Mouse (Mus musculus): Measurements from ENCODE around the gene Cnot10. TPM values are rescaled to one million over a fixed set of nuclear protein-coding genes. Genes with fewer than 3 reads are reported as not detected.

The Cnot10 gene
- polyA plus RNA-seq, 1 experiment from 2014 or later, result 75.9 TPM

- H3K4me1 ChIP-seq, result peaks cover 43% of the 10 kb centered on the region
- H3K4me2 ChIP-seq (replicated peaks), result peak within 1 kb of the TSS; percentile 93
- H3K36me3 ChIP-seq, result no peaks in the 10 kb centered on the region
- peaks cover 36% of the 10 kb centered on the region for H3K27me3 ChIP-seq
- WGBS, result under 1% methylated on average over 88 of the region's 91 CpGs
- peak within 1 kb of the TSS; percentile 58; the same call in 1 of the 2 replicates for H3K27ac ChIP-seq
- H3K9ac ChIP-seq, result peak within 1 kb of the TSS; percentile 73
- peak within 1 kb of the TSS; percentile 68 for H3K4me3 ChIP-seq
- no peaks in the 10 kb centered on the region for H3K9me3 ChIP-seq
- 0 out of 2 replicates have a peak, but pooled peaks have one; percentile 22 for ATAC-seq (ENCODE audit: low FRiP score, low read depth)
These were observed 76.0 kb downstream of the Cnot10 start, which contains the start of gene Trim71 for GRCm38 (mm10) chr9:114563761-114564606. TSS of gene Trim71 (minus strand) at chr9:114564369.

- Histone ChIP-seq H3K9ac (peak overlapping the region; percentile 73), H3K9me3 (no peaks in the 10 kb centered on the region), H3K27ac (peak overlapping the region; percentile 58; the same call in 1 of the 2 replicates), H3K36me3 (no peaks in the 10 kb centered on the region), H3K4me2 (replicated peaks) (peak overlapping the region; percentile 93), H3K4me1 (peaks cover 46% of the 10 kb centered on the region), H3K4me3 (peak overlapping the region; percentile 68), H3K27me3 (peaks cover 36% of the 10 kb centered on the region)
- no peak for ATAC-seq (ENCODE audit: low FRiP score, low read depth)
- WGBS, result under 1% methylated on average over 122 of the region's 122 CpGs
These were observed 76.8 kb downstream of the Cnot10 start for GRCm38 (mm10) chr9:114562919-114563751.

DNA sequence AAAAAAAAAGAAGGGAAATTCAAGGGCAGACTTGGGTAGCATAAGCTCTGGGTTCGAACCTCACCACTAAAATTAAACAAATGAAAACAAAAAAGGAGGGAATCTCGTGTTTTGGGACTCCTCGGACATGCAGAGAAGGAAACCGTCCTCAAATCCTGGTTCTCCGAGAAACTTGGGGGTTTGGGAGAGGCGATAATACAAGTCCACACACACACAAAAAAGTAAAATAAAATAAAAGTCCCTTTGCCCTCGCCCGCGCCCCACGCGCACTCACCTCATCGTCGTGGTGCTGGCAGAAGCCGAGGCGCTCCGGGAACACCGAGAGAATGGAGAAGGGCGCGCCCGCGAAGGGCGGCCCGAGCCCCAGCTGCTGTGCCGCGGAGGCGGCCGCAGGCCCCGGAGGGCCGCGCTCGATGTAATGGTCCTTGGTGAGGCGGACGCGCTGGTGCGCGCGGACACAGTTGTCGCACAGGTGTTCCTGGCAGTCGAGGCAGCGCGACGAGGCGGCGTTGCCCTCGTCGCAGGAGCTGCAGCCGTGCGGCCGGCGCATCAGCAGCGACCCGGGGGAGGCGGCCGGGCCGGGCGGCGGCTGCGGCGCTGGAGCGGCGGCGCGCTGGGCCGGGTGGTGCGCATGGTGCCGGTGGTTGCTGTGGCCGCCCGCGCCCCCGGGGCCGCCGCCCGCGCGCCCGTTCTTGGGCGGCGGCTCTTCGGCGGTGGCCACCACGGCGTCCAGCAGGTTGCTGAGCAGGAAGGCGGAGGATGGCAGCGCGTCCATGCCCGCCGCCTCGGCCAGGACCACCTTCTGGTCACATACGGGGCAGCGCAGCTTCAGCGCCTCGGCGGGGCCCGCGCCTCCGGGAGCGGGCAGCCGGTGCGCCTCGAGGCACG, 77.7 kb downstream of the Cnot10 start:
- H3K27ac ChIP-seq, result no peak overlapping the region
- peak overlapping the region; percentile 73 for H3K9ac ChIP-seq
- WGBS, result under 1% methylated on average over 87 of the region's 101 CpGs
- H3K4me1 ChIP-seq, result peaks cover 46% of the 10 kb centered on the region
- H3K36me3 ChIP-seq, result no peaks in the 10 kb centered on the region
- no peaks in the 10 kb centered on the region for H3K9me3 ChIP-seq
- no peak for ATAC-seq (ENCODE audit: low FRiP score, low read depth)
- peak overlapping the region; percentile 68 for H3K4me3 ChIP-seq
- H3K4me2 ChIP-seq (replicated peaks), result peak overlapping the region; percentile 93
- H3K27me3 ChIP-seq, result peaks cover 36% of the 10 kb centered on the region

- 0 out of 2 replicates have a peak overlapping the region, but pooled peaks have one; percentile 53 for H3K9ac ChIP-seq
These were observed 78.4 kb downstream of the Cnot10 start for GRCm38 (mm10) chr9:114561671-114561971.

GRCm38 (mm10) chr9:114560771-114561670, 79.0 kb downstream of the Cnot10 start:
- H3K27me3 ChIP-seq, result peaks cover 36% of the 10 kb centered on the region
- peak overlapping the region; percentile 53 for H3K9ac ChIP-seq
- peak overlapping the region; percentile 93 for H3K4me2 ChIP-seq (replicated peaks)
- 2% methylated on average over 36 of the region's 36 CpGs for WGBS
- ATAC-seq (ENCODE audit: low FRiP score, low read depth), result no peak
- no peaks in the 10 kb centered on the region for H3K9me3 ChIP-seq
- peak overlapping the region; percentile 68 for H3K4me3 ChIP-seq
- peaks cover 46% of the 10 kb centered on the region for H3K4me1 ChIP-seq
- no peaks in the 10 kb centered on the region for H3K36me3 ChIP-seq
- no peak overlapping the region for H3K27ac ChIP-seq

More at GRCm38 (mm10) chr9:114561671-114561971, 78.4 kb downstream of the Cnot10 start:
- peak overlapping the region; percentile 93 for H3K4me2 ChIP-seq (replicated peaks)
- ATAC-seq (ENCODE audit: low FRiP score, low read depth), result no peak
- peaks cover 36% of the 10 kb centered on the region for H3K27me3 ChIP-seq
- 2% methylated on average over 12 of the region's 12 CpGs for WGBS
- H3K4me1 ChIP-seq, result peaks cover 46% of the 10 kb centered on the region
- no peaks in the 10 kb centered on the region for H3K36me3 ChIP-seq
- H3K27ac ChIP-seq, result no peak overlapping the region
- no peaks in the 10 kb centered on the region for H3K9me3 ChIP-seq
- H3K4me3 ChIP-seq, result peak overlapping the region; percentile 68

DNA sequence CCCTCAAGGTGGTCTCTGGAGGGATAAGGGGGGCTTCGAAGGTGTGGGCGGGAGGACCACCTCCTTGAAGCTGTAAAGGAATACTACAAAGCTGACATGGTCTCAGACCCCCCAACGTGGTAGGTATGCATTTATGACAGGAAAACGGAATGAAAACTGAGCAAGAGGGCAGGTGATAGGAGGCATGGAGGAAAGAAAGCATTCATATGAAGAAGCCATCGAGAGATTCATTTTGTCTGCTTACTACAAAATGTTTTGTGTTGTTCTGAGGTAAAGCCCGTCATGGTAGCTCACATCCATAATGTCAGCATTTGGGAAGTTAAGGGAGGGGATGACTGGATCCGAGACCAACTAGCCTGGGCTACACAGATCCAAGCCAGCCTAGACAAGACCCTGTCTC, 79.8 kb downstream of the Cnot10 start:
- 9% methylated on average over 7 of the region's 7 CpGs for WGBS
- no peaks in the 10 kb centered on the region for H3K36me3 ChIP-seq
- peak overlapping the region; percentile 68 for H3K4me3 ChIP-seq
- no peaks in the 10 kb centered on the region for H3K9me3 ChIP-seq
- peaks cover 46% of the 10 kb centered on the region for H3K4me1 ChIP-seq
- no peak overlapping the region for H3K27ac ChIP-seq
- H3K4me2 ChIP-seq (replicated peaks), result peak overlapping the region; percentile 93
- H3K27me3 ChIP-seq, result peaks cover 36% of the 10 kb centered on the region
- ATAC-seq (ENCODE audit: low FRiP score, low read depth), result no peak
- H3K9ac ChIP-seq, result no peak overlapping the region

- Histone ChIP-seq H3K4me1 (peaks cover 39% of the 10 kb centered on the region), H3K27me3 (peaks cover 21% of the 10 kb centered on the region), H3K9ac (no peak overlapping the region), H3K4me3 (no peak overlapping the region), H3K27ac (no peak overlapping the region), H3K4me2 (replicated peaks) (no peak overlapping the region), H3K9me3 (no peaks in the 10 kb centered on the region), H3K36me3 (no peaks in the 10 kb centered on the region)
- ATAC-seq (ENCODE audit: low FRiP score, low read depth), result no peak
- 23% methylated on average over 7 of the region's 7 CpGs for WGBS
These were observed 82.9 kb downstream of the Cnot10 start for GRCm38 (mm10) chr9:114557086-114557485.

GRCm38 (mm10) chr9:114556276-114556855, 83.6 kb downstream of the Cnot10 start:
- Histone ChIP-seq H3K36me3 (no peaks in the 10 kb centered on the region), H3K27me3 (peaks cover 14% of the 10 kb centered on the region; the same call in 1 of the 2 replicates), H3K9ac (no peak overlapping the region), H3K4me3 (no peak overlapping the region), H3K4me2 (replicated peaks) (no peak overlapping the region), H3K27ac (no peak overlapping the region), H3K4me1 (peaks cover 32% of the 10 kb centered on the region), H3K9me3 (no peaks in the 10 kb centered on the region)
- WGBS, result 41% methylated on average over 10 of the region's 10 CpGs
- no peak for ATAC-seq (ENCODE audit: low FRiP score, low read depth)

DNA sequence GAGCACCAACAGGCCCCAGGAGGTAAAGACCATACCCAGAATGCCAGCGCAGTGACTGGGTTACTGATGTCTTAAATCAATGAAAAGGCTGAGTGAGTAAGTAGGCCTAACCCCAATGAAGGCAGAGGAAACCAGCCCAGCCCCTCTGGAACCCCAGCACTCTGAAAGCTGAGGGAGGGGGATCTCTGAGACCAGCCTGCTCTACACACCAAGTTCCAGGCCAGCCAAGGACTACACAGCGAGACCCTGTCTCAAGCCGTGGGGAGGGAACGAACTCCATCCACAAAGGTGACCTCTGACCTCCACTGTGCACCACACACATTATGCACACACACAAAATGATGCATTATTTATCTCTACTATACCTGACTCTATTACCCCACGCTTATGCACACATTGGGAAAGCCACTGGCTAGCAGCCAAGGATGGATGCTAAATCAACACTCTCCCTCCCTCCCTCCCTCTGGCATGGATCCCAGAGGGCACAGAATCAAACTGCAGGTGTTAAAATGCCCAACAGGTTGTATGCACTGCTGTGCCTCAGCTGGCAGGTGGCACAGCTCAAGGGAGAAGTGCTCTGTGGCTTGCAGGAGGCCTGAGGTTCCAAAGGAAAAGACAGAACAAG, 85.5 kb downstream of the Cnot10 start:
- no peaks in the 10 kb centered on the region for H3K9me3 ChIP-seq
- no peak overlapping the region for H3K4me3 ChIP-seq
- H3K27me3 ChIP-seq, result no peaks in the 10 kb centered on the region; the same call in 1 of the 2 replicates
- H3K9ac ChIP-seq, result no peak overlapping the region
- no peaks in the 10 kb centered on the region for H3K36me3 ChIP-seq
- H3K4me1 ChIP-seq, result peaks cover 15% of the 10 kb centered on the region
- no peak overlapping the region for H3K4me2 ChIP-seq (replicated peaks)
- WGBS, result 66% methylated on average over 5 of the region's 5 CpGs
- peak; percentile 46; the same call in 1 of the 2 replicates for ATAC-seq (ENCODE audit: low FRiP score, low read depth)
- no peak overlapping the region for H3K27ac ChIP-seq

- H3K4me1 ChIP-seq, result peaks cover 19% of the 10 kb centered on the region
- no peak overlapping the region for H3K27ac ChIP-seq
- no peaks in the 10 kb centered on the region for H3K9me3 ChIP-seq
- no peaks in the 10 kb centered on the region for H3K27me3 ChIP-seq
- H3K4me2 ChIP-seq (replicated peaks), result no peak overlapping the region
- no peak overlapping the region for H3K9ac ChIP-seq
- no peaks in the 10 kb centered on the region for H3K36me3 ChIP-seq
- ATAC-seq (ENCODE audit: low FRiP score, low read depth), result no peak
- H3K4me3 ChIP-seq, result no peak overlapping the region
These were observed 86.2 kb downstream of the Cnot10 start for GRCm38 (mm10) chr9:114553828-114554227.

Data from limb, embryonic 13.5 days (tissue).